Mouse (Mus musculus) liver, embryonic 14.5 days (tissue): Measurements from ENCODE around the gene Atg4b. TPM values are rescaled to one million over a fixed set of nuclear protein-coding genes. Genes with fewer than 3 reads are reported as not detected.

ENCODE experiments used
- ATAC-seq: fragments of 200-750 bp; cut with Nextera tagmentation; 2 replicates; pipeline ENCODE4 v1.8.0; 2017; ENCODE audit warnings: moderate number of reproducible peaks, mild to moderate bottlenecking, moderate library complexity; ENCODE audit not compliant: insufficient read depth
- DNase-seq, 3 experiments: peaks; one replicate each; pipeline ENCODE4 v3.0.0-alpha.2; 2012 to 2013; ENCODE audit warnings: low read depth in 3 of 3, low spot score in 3 of 3
- H3K27ac ChIP-seq: fragments of 300-500 bp; sonication (generic); 2 replicates; pipeline ENCODE4 v1.5.1; 2014; ENCODE audit warnings: moderate library complexity, mild to moderate bottlenecking, control low read depth, inconsistent platforms
- H3K27me3 ChIP-seq: fragments of 300-500 bp; sonication (generic); 2 replicates; pipeline ENCODE4 v1.6.1; 2014; ENCODE audit warnings: mild to moderate bottlenecking, low read length, moderate library complexity; ENCODE audit not compliant: control insufficient read depth, insufficient read depth
- H3K36me3 ChIP-seq: fragments of 300-500 bp; sonication (generic); replicated peaks from 2 replicates; pipeline ENCODE4 v1.6.1; 2014; ENCODE audit warnings: low read depth; ENCODE audit not compliant: control insufficient read depth, insufficient read depth
- H3K4me1 ChIP-seq, 2 experiments: fragments of 200-500 bp in 1 of 2; fragments of 300-500 bp in 1 of 2; sonication (generic) in 1 of 2; replicated peaks; 2 replicates each; pipeline ENCODE4 v1.6.1; 2012 to 2014; ENCODE audit warnings: antibody characterized with exemption in 1 of 2, inconsistent platforms in 1 of 2, low read length in 1 of 2; ENCODE audit not compliant: control insufficient read depth in 2 of 2, insufficient read depth in 2 of 2
- H3K4me2 ChIP-seq: fragments of 300-500 bp; sonication (generic); 2 replicates; pipeline ENCODE4 v1.6.1; 2014; ENCODE audit warnings: low read depth, mild to moderate bottlenecking, control low read depth, moderate library complexity
- H3K4me3 ChIP-seq, 2 experiments: fragments of 200-500 bp in 1 of 2; fragments of 300-500 bp in 1 of 2; sonication (generic) in 1 of 2; 2 replicates each; pipeline ENCODE4 v1.5.1; 2012 to 2014; ENCODE audit warnings: low read depth in 2 of 2, low read length in 2 of 2, mild to moderate bottlenecking in 2 of 2, control low read depth in 1 of 2, inconsistent platforms in 1 of 2, moderate library complexity in 1 of 2; ENCODE audit not compliant: insufficient read depth in 1 of 2
- H3K9ac ChIP-seq: fragments of 300-500 bp; sonication (generic); replicated peaks from 2 replicates; pipeline ENCODE4 v1.6.1; 2014; ENCODE audit warnings: mild to moderate bottlenecking, control low read depth, moderate library complexity
- H3K9me3 ChIP-seq: fragments of 300-500 bp; sonication (generic); 2 replicates; pipeline ENCODE4 v1.6.1; 2016; ENCODE audit warnings: low read length, mixed read lengths; ENCODE audit not compliant: control insufficient read depth
- CTCF ChIP-seq: IDR thresholded peaks from 2 replicates; pipeline ENCODE4 v1.5.1; 2016; ENCODE audit warnings: antibody characterized with exemption, low read depth, control low read depth
- EP300 ChIP-seq: IDR thresholded peaks from 2 replicates; pipeline ENCODE4 v1.6.1; 2016; ENCODE audit warnings: antibody characterized with exemption, low read depth
- WGBS: fragments of 180-500 bp; shearing (Covaris S2); extraction: QIAGEN DNeasy Blood & Tissue Kit; methylation state at CpG from one replicate; pipeline ENCODE4 v1.1.7; 2014; ENCODE audit not compliant: insufficient replicate concordance; 5-methylcytosine and 5-hydroxymethylcytosine counted together
- polyA plus RNA-seq, 2 experiments: library from polyadenylated mRNA; depleted of rRNA in 1 of 2; stranded (reverse) in 1 of 2; unstranded in 1 of 2; fragments of >200 nt; fragmentation: Nextera tagmentation in 1 of 2; extraction: Ambion mirVana in 1 of 2; gene quantifications; 2 replicates each; pipeline versions ENCODE4 v1.2.1 to v1.2.3; 2012 to 2014

The Atg4b gene
- polyA plus RNA-seq, 2 experiments = 22.6 to 68.2 TPM

GRCm38 (mm10) chr1:93794526-93794925 is 43.2 kb downstream of the Atg4b start:
- TF ChIP-seq EP300 = no peak
- TF ChIP-seq CTCF = no peak
- H3K27me3 ChIP-seq = no peaks in the 10 kb centered on the region
- H3K4me1 ChIP-seq = no peaks in the 10 kb centered on the region; a peak in 1 of 4 replicates
- H3K4me2 ChIP-seq = no peak overlapping the region
- DNase-seq (no peak), ATAC-seq (no peak)
- no peaks in the 10 kb centered on the region for H3K9me3 ChIP-seq
- WGBS = 82% methylated on average over 8 of the region's 8 CpGs
- H3K27ac ChIP-seq = no peak overlapping the region
- no peak overlapping the region for H3K9ac ChIP-seq
- H3K36me3 ChIP-seq = peaks cover 65% of the 10 kb centered on the region
- no peak overlapping the region for H3K4me3 ChIP-seq

DNA sequence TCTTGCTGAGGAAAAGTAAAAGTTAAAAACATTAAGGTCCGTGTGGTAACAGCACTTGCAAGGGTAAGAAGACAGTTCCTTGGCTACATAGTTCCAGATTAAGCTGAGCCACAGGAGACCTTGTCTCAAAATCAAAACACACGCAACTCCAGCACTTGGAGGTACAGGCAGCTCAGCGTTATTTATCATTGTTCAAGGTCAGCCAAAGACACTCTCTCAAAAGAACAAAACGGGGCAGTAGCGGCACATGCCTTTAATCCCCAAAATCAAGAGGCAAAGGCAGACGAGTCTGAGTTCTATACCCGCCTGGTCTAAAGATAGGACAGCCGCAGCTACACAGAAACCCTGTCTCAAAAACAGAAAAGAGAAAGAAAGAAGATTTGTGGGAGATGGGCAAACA is 44.6 kb downstream of the Atg4b start:
- no peaks in the 10 kb centered on the region for H3K9me3 ChIP-seq
- TF ChIP-seq EP300 = no peak
- no peak for TF ChIP-seq CTCF
- peaks cover 2 to 4% of the 10 kb centered on the region in 2 experiments; a peak in 3 of 4 replicates for H3K4me1 ChIP-seq
- peaks cover 68% of the 10 kb centered on the region for H3K36me3 ChIP-seq
- no peak overlapping the region for H3K9ac ChIP-seq
- no peaks in the 10 kb centered on the region for H3K27me3 ChIP-seq
- ATAC-seq (no peak), DNase-seq (no peak)
- H3K4me3 ChIP-seq = no peak overlapping the region
- H3K4me2 ChIP-seq = no peak overlapping the region
- 83% methylated on average over 8 of the region's 8 CpGs for WGBS
- H3K27ac ChIP-seq = no peak overlapping the region

DNA sequence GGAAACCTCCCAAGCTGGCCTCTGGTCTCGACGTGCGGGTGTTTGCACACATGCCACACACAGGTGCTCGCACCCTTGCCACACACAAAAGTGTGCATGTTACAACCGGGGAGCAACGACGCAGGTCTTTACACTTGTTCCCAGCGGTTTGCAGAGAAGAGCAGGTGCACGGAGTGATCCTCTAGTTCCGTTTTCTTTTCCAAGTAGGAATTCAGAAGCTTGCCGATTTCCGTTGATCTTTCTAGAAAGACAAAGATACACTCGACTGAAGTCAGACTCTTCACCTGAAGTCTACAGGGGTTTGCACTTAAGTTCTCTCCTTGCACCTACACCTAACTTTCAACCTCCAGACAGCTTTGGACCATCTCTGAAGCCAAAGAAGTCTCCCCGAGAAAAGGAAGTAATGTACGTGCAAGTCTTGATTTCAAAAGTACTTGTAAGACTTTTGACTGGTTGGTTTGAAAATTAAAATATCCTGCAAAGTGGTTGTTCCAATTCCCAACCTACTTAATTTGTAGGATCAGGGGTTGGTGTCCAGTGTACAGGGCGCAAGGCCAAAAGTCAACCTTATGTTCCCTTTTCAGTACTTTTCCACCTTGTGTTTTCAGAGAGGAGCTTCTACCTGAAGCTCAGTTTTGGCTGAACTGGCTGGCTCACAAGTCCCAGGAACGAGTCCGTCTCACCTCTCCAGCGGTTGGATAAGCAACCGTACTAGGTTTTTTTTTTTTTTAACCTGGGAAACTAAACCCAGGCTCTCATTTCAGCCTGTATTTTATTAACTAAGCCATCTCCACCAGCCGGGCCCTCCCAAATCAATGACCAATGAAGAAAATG is 49.6 kb downstream of the Atg4b start:
- ATAC-seq = no peak

DNA sequence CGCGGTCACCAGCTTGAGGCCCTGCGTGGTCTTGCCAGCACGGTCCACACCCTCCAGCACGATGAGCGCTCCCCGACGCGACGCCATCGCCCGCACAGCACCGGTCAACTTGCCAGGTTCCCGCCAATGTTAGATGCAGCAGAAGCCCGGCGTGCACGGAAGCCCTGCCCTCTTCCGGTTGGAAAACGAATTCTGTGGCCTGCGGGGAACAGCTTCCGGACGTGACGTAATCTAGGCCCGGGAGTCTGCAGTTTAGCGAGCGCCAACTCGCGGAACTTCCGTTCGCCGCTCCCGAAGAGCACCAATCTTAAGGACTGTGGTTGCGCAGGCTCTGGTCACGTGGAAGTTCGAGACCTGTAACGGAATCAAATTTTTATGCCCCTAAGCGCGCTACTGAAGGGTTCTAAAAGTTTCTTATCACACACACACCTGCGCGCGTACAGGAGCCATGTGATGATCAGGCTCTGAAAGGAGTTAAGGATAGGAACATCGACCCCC is 50.5 kb downstream of the Atg4b start, which contains the start of gene Dtymk:
Dtymk (minus strand) TSS at position 194 of the 498 bp plus-strand sequence.
- Histone ChIP-seq H3K27me3 (no peaks in the 10 kb centered on the region), H3K4me3 (peak within 1 kb of the TSS; percentile 60 to 67), H3K9ac (peak within 1 kb of the TSS; percentile 83), H3K27ac (peak within 1 kb of the TSS; percentile 92), H3K4me1 (peaks cover 28 to 31% of the 10 kb centered on the region in 2 experiments), H3K4me2 (peak within 1 kb of the TSS; percentile 87), H3K36me3 (peaks cover 32% of the 10 kb centered on the region), H3K9me3 (no peaks in the 10 kb centered on the region)
- ATAC-seq (peak; percentile 63), DNase-seq (peak; percentile 95 to 97 (median 95))
- under 1% methylated on average over 42 of the region's 42 CpGs for WGBS
- peak; percentile 80 for TF ChIP-seq CTCF
- TF ChIP-seq EP300 = peak; percentile 42; the same call in 1 of the 2 replicates

More for the DNA sequence above, 49.6 kb downstream of the Atg4b start:
- Histone ChIP-seq H3K36me3 (peaks cover 23% of the 10 kb centered on the region), H3K27me3 (no peaks in the 10 kb centered on the region), H3K9ac (peak overlapping the region; percentile 83), H3K4me1 (peaks cover 28 to 30% of the 10 kb centered on the region in 2 experiments), H3K4me3 (peak overlapping the region; percentile 60 to 67), H3K27ac (peak overlapping the region; percentile 60), H3K4me2 (peak overlapping the region; percentile 87), H3K9me3 (no peaks in the 10 kb centered on the region)
- 50% methylated on average over 21 of the region's 21 CpGs for WGBS
- TF ChIP-seq EP300 (no peak), CTCF (no peak)
- DNase-seq = no peak

- Histone ChIP-seq H3K9ac (peak overlapping the region; percentile 68), H3K36me3 (peaks cover 27% of the 10 kb centered on the region), H3K27me3 (no peaks in the 10 kb centered on the region), H3K4me2 (peak overlapping the region; percentile 87), H3K4me3 (peak overlapping the region; percentile 11 to 67; a peak in 3 of 4 replicates), H3K27ac (peak overlapping the region; percentile 92), H3K4me1 (peaks cover 28 to 31% of the 10 kb centered on the region in 2 experiments), H3K9me3 (no peaks in the 10 kb centered on the region)
- DNase-seq (peak; percentile 43 to 53 (median 45)), ATAC-seq (no peak)
- TF ChIP-seq EP300 = peak; percentile 54; the same call in 1 of the 2 replicates
- TF ChIP-seq CTCF = no peak
- 52% methylated on average over 5 of the region's 5 CpGs for WGBS
Observed at GRCm38 (mm10) chr1:93802771-93803170, 51.5 kb downstream of the Atg4b start.
